Mouse (Mus musculus) small intestine, adult 2 months (tissue): Measurements from ENCODE around the gene 4930518I15Rik.

Experiments used
- CTCF ChIP-seq: fragments of 200-500 bp; IDR thresholded peaks from 2 replicates; pipeline ENCODE4 v1.5.1; 2012; ENCODE audit warnings: low read depth, mild to moderate bottlenecking, control low read depth, inconsistent platforms, low read length, moderate library complexity, mixed read lengths; ENCODE audit not compliant: insufficient replicate concordance, insufficient read length; ENCODE audit errors: extremely low read depth
- POLR2A ChIP-seq: fragments of 200-500 bp; IDR thresholded peaks from 2 replicates; pipeline ENCODE4 v1.6.1; 2012; ENCODE audit warnings: low read depth, mild to moderate bottlenecking, control low read depth, inconsistent platforms, low read length, moderate library complexity

DNA sequence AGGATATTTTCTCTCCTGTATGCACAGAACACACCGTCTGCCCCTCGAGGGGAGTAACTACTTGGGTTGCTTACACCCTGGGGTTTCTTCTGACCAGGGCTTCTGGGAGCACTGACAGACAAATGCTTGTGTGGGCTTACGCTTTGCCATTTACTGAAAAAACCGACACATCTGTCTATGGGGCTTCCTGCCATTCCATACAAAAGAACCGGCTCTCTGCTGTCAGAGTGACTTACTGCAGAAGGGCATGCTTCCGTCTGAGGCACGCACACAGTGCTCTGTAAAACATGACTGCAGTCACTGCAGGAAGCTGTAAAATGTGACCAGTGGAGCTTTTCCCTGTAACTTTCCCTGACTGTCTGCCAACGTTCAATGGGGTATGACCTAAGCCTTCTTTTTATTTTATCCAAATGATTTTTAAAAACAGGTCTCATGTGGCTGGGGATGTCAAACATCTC is 43.4 kb downstream of the 4930518I15Rik start:
- TF ChIP-seq CTCF (no peak), POLR2A (no peak)
